Mouse (Mus musculus) heart, postnatal 0 days (tissue): ENCODE results near the gene Nrros.

Source experiments
- CTCF ChIP-seq: IDR thresholded peaks from 2 replicates; pipeline ENCODE4 v1.5.1; 2016; ENCODE audit warnings: antibody characterized with exemption, control low read depth, low read depth
- EP300 ChIP-seq: IDR thresholded peaks from 2 replicates; pipeline ENCODE4 v1.6.1; 2016; ENCODE audit warnings: antibody characterized with exemption, low read depth

DNA sequence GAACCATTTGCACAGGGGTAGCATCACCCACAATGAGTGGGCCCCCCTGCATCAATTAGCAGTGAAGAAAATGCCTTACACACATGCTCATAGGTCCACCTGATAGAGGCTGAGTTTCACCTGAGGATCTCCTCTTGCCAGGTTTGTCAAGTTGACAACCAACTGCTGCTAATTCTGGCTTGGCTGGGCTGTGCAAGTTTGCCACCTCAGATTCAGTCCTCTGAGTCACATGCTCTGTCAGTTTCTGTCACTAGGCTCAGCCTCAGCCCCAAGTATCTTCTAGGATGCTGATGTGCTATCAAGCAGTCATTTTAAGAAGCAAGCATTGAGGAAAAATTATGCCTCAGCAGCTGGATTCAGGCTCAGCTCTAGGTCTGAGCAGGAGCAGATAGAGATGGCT, 48.8 kb upstream of the Nrros start:
- TF ChIP-seq CTCF (no peak), EP300 (no peak)
